Mouse (Mus musculus) MEL (cell line): Measurements from ENCODE around the gene Nap1l4. TPM values are rescaled to one million over a fixed set of nuclear protein-coding genes. Genes with fewer than 3 reads are reported as not detected.

Source experiments
- DNase-seq: peaks from one replicate; pipeline ENCODE4 v3.0.0; 2011; ENCODE audit warnings: low read depth, low spot score
- H3K27ac ChIP-seq: 2 replicates; pipeline ENCODE4 v1.5.1; 2012; ENCODE audit warnings: low read depth, mild to moderate bottlenecking, control low read depth, low read length, moderate library complexity; ENCODE audit not compliant: control insufficient read depth
- H3K27me3 ChIP-seq, 2 experiments: fragments of 150-350 bp in 1 of 2; sonication (generic) in 1 of 2; 2 replicates each; pipeline ENCODE4 v1.6.1; 2012; ENCODE audit warnings: low read length in 2 of 2, mild to moderate bottlenecking in 2 of 2, improper control_type of control experiment in 1 of 2, moderate library complexity in 1 of 2; ENCODE audit not compliant: insufficient read depth in 2 of 2, control insufficient read depth in 1 of 2
- H3K36me3 ChIP-seq, 2 experiments: 2 replicates each; pipeline ENCODE4 v1.6.1; 2012 to 2014; ENCODE audit warnings: low read length in 2 of 2, improper control_type of control experiment in 1 of 2, inconsistent platforms in 1 of 2, mild to moderate bottlenecking in 1 of 2; ENCODE audit not compliant: insufficient read depth in 2 of 2, control insufficient read depth in 1 of 2
- H3K4me1 ChIP-seq, 2 experiments: fragments of 150-350 bp in 1 of 2; sonication (generic) in 1 of 2; 2 replicates each; pipeline ENCODE4 v1.6.1; 2012; ENCODE audit warnings: low read length in 2 of 2, improper control_type of control experiment in 1 of 2, mild to moderate bottlenecking in 1 of 2; ENCODE audit not compliant: insufficient read depth in 2 of 2, control insufficient read depth in 1 of 2
- H3K4me3 ChIP-seq, 2 experiments: fragments of 150-350 bp in 1 of 2; sonication (generic) in 1 of 2; 2 replicates each; pipeline ENCODE4 v1.5.1; 2012; ENCODE audit warnings: low read depth in 2 of 2, low read length in 2 of 2, mild to moderate bottlenecking in 2 of 2, moderate library complexity in 2 of 2, control low read depth in 1 of 2, improper control_type of control experiment in 1 of 2; ENCODE audit not compliant: control insufficient read depth in 1 of 2, insufficient read depth in 1 of 2
- H3K79me2 ChIP-seq: 2 replicates; pipeline ENCODE4 v1.6.1; 2012; ENCODE audit warnings: mild to moderate bottlenecking, low read length, moderate library complexity; ENCODE audit not compliant: control insufficient read depth, poor library complexity, insufficient read depth
- H3K9ac ChIP-seq: 2 replicates; pipeline ENCODE4 v1.6.1; 2012; ENCODE audit warnings: low read depth, mild to moderate bottlenecking, control low read depth, low read length, moderate library complexity; ENCODE audit not compliant: control insufficient read depth, poor library complexity, severe bottlenecking
- H3K9me3 ChIP-seq: fragments of 150-350 bp; sonication (generic); replicated peaks from 2 replicates; pipeline ENCODE4 v1.6.1; 2012; ENCODE audit warnings: mild to moderate bottlenecking, low read length, improper control_type of control experiment, moderate library complexity; ENCODE audit not compliant: insufficient read depth
- BHLHE40 ChIP-seq: IDR thresholded peaks from 2 replicates; pipeline ENCODE4 v1.6.1; 2012; ENCODE audit warnings: low read depth, mild to moderate bottlenecking, inconsistent platforms, low read length, improper control_type of control experiment, borderline replicate concordance
- CHD1 ChIP-seq: IDR thresholded peaks from 2 replicates; pipeline ENCODE4 v1.6.1; 2012; ENCODE audit warnings: low read depth, mild to moderate bottlenecking, inconsistent platforms, low read length, improper control_type of control experiment
- CHD2 ChIP-seq: IDR thresholded peaks from 2 replicates; pipeline ENCODE4 v1.6.1; 2011; ENCODE audit warnings: low read length, improper control_type of control experiment
- CTCF ChIP-seq, 3 experiments: IDR thresholded peaks in 2 of 3; conservative IDR thresholded peaks in 1 of 3; 2 replicates each; pipeline ENCODE4 v1.5.1; 2011 to 2012; ENCODE audit warnings: low read length in 3 of 3, low read depth in 2 of 3, mild to moderate bottlenecking in 2 of 3, improper control_type of control experiment in 1 of 3, inconsistent platforms in 1 of 3, mixed read lengths in 1 of 3, moderate library complexity in 1 of 3; ENCODE audit not compliant: control insufficient read depth in 1 of 3, insufficient read depth in 1 of 3, poor library complexity in 1 of 3, severe bottlenecking in 1 of 3
- E2F4 ChIP-seq: IDR thresholded peaks from 2 replicates; pipeline ENCODE4 v1.6.1; 2011; ENCODE audit warnings: low read depth, low read length, improper control_type of control experiment, borderline replicate concordance
- ELF1 ChIP-seq: IDR thresholded peaks from 2 replicates; pipeline ENCODE4 v1.6.1; 2014; ENCODE audit warnings: low read depth, mild to moderate bottlenecking, inconsistent platforms, low read length, improper control_type of control experiment, moderate library complexity
- EP300 ChIP-seq, 2 experiments: IDR thresholded peaks; 2 replicates each; pipeline ENCODE4 v1.6.1; 2011; ENCODE audit warnings: improper control_type of control experiment in 2 of 2, low read length in 2 of 2, low read depth in 1 of 2, mild to moderate bottlenecking in 1 of 2
- ETS1 ChIP-seq: IDR thresholded peaks from 2 replicates; pipeline ENCODE4 v1.6.1; 2012; ENCODE audit warnings: low read depth, mild to moderate bottlenecking, inconsistent platforms, low read length, improper control_type of control experiment, moderate library complexity
- GABPA ChIP-seq: IDR thresholded peaks from 2 replicates; pipeline ENCODE4 v1.6.1; 2012; ENCODE audit warnings: low read depth, mild to moderate bottlenecking, inconsistent platforms, low read length, improper control_type of control experiment, moderate library complexity
- GATA1 ChIP-seq: IDR thresholded peaks from 2 replicates; pipeline ENCODE4 v1.6.1; 2011; ENCODE audit warnings: low read depth, low read length, improper control_type of control experiment
- HCFC1 ChIP-seq: IDR thresholded peaks from 2 replicates; pipeline ENCODE4 v1.6.1; 2012; ENCODE audit warnings: low read depth, mild to moderate bottlenecking, inconsistent platforms, low read length, improper control_type of control experiment, moderate library complexity
- JUND ChIP-seq: IDR thresholded peaks from 2 replicates; pipeline ENCODE4 v1.6.1; 2011; ENCODE audit warnings: low read depth, mild to moderate bottlenecking, improper control_type of control experiment, low read length
- MAFK ChIP-seq: IDR thresholded peaks from 2 replicates; pipeline ENCODE4 v1.6.1; 2011; ENCODE audit warnings: low read depth, mild to moderate bottlenecking, low read length, improper control_type of control experiment, borderline replicate concordance
- MAZ ChIP-seq: IDR thresholded peaks from 2 replicates; pipeline ENCODE4 v1.6.1; 2012; ENCODE audit warnings: low read depth, mild to moderate bottlenecking, inconsistent platforms, low read length, improper control_type of control experiment
- MEF2A ChIP-seq: IDR thresholded peaks from 2 replicates; pipeline ENCODE4 v1.6.1; 2014; ENCODE audit warnings: low read depth, mild to moderate bottlenecking, inconsistent platforms, low read length, improper control_type of control experiment; ENCODE audit not compliant: poor library complexity, insufficient replicate concordance, severe bottlenecking; ENCODE audit errors: extremely low read depth
- MXI1 ChIP-seq: IDR thresholded peaks from 2 replicates; pipeline ENCODE4 v1.6.1; 2011; ENCODE audit warnings: mild to moderate bottlenecking, low read depth, low read length, improper control_type of control experiment
- MYB ChIP-seq: IDR thresholded peaks from 2 replicates; pipeline ENCODE4 v1.6.1; 2011; ENCODE audit warnings: mild to moderate bottlenecking, low read depth, low read length, improper control_type of control experiment
- MYC ChIP-seq: IDR thresholded peaks from 2 replicates; pipeline ENCODE4 v1.6.1; 2011; ENCODE audit warnings: low read depth, mild to moderate bottlenecking, low read length, improper control_type of control experiment, moderate library complexity
- NELFE ChIP-seq: IDR thresholded peaks from 2 replicates; pipeline ENCODE4 v1.6.1; 2011; ENCODE audit warnings: low read depth, low read length, improper control_type of control experiment
- NRF1 ChIP-seq: IDR thresholded peaks from 2 replicates; pipeline ENCODE4 v1.6.1; 2014; ENCODE audit warnings: low read depth, mild to moderate bottlenecking, inconsistent platforms, low read length, improper control_type of control experiment, moderate library complexity; ENCODE audit not compliant: poor library complexity, insufficient read depth, severe bottlenecking
- POLR2A ChIP-seq, 2 experiments: IDR thresholded peaks; 2 replicates each; pipeline ENCODE4 v1.6.1; 2011 to 2012; ENCODE audit warnings: low read length in 2 of 2, mild to moderate bottlenecking in 2 of 2, control low read depth in 1 of 2, improper control_type of control experiment in 1 of 2, low read depth in 1 of 2, moderate library complexity in 1 of 2; ENCODE audit not compliant: control insufficient read depth in 1 of 2, insufficient read depth in 1 of 2, poor library complexity in 1 of 2
- POLR2AphosphoS2 ChIP-seq: IDR thresholded peaks from 2 replicates; pipeline ENCODE4 v1.6.1; 2011; ENCODE audit warnings: low read length, improper control_type of control experiment
- RAD21 ChIP-seq: IDR thresholded peaks from 2 replicates; pipeline ENCODE4 v1.6.1; 2011; ENCODE audit warnings: mild to moderate bottlenecking, low read depth, low read length, improper control_type of control experiment
- SIN3A ChIP-seq: IDR thresholded peaks from 2 replicates; pipeline ENCODE4 v1.6.1; 2012; ENCODE audit warnings: low read length, improper control_type of control experiment, inconsistent platforms
- SMC3 ChIP-seq: IDR thresholded peaks from 2 replicates; pipeline ENCODE4 v1.6.1; 2011; ENCODE audit warnings: low read depth, low read length, improper control_type of control experiment
- TAL1 ChIP-seq: IDR thresholded peaks from 2 replicates; pipeline ENCODE4 v1.6.1; 2012; ENCODE audit warnings: mild to moderate bottlenecking, inconsistent platforms, low read length, moderate library complexity, mixed read lengths
- TBP ChIP-seq: IDR thresholded peaks from 2 replicates; pipeline ENCODE4 v1.8.0; 2011; ENCODE audit warnings: low read depth, low read length, improper control_type of control experiment
- TCF12 ChIP-seq: IDR thresholded peaks from 2 replicates; pipeline ENCODE4 v1.6.1; 2014; ENCODE audit warnings: low read depth, mild to moderate bottlenecking, inconsistent platforms, low read length, improper control_type of control experiment, moderate library complexity
- UBTF ChIP-seq: IDR thresholded peaks from 2 replicates; pipeline ENCODE4 v1.6.1; 2012; ENCODE audit warnings: low read depth, mild to moderate bottlenecking, inconsistent platforms, low read length, improper control_type of control experiment, moderate library complexity, borderline replicate concordance; ENCODE audit not compliant: insufficient read depth
- USF1 ChIP-seq: IDR thresholded peaks from 2 replicates; pipeline ENCODE4 v1.6.1; 2014; ENCODE audit warnings: low read depth, mild to moderate bottlenecking, inconsistent platforms, low read length, improper control_type of control experiment, moderate library complexity
- USF2 ChIP-seq, 2 experiments: IDR thresholded peaks; 2 replicates each; pipeline ENCODE4 v1.6.1; 2011 to 2012; ENCODE audit warnings: improper control_type of control experiment in 2 of 2, low read length in 2 of 2, borderline replicate concordance in 1 of 2, inconsistent platforms in 1 of 2, low read depth in 1 of 2, mild to moderate bottlenecking in 1 of 2; ENCODE audit not compliant: insufficient read depth in 1 of 2
- ZC3H11A ChIP-seq: IDR thresholded peaks from 2 replicates; pipeline ENCODE4 v1.6.1; 2012; ENCODE audit warnings: low read depth, mild to moderate bottlenecking, inconsistent platforms, low read length, improper control_type of control experiment
- ZKSCAN1 ChIP-seq: IDR thresholded peaks from 2 replicates; pipeline ENCODE4 v1.6.1; 2012; ENCODE audit warnings: low read depth, mild to moderate bottlenecking, inconsistent platforms, low read length, improper control_type of control experiment, moderate library complexity
- ZMIZ1 ChIP-seq: IDR thresholded peaks from 2 replicates; pipeline ENCODE4 v1.6.1; 2012; ENCODE audit warnings: low read depth, mild to moderate bottlenecking, inconsistent platforms, low read length, improper control_type of control experiment, moderate library complexity
- ZNF384 ChIP-seq: IDR thresholded peaks from 2 replicates; pipeline ENCODE4 v1.6.1; 2012; ENCODE audit warnings: low read depth, mild to moderate bottlenecking, inconsistent platforms, low read length, improper control_type of control experiment
- polyA plus RNA-seq, 2 experiments: library from polyadenylated mRNA; stranded (reverse) in 1 of 2; unstranded in 1 of 2; fragments of >175 nt in 1 of 2; fragments of >200 nt in 1 of 2; gene quantifications; 2 replicates each; pipeline versions ENCODE4 v1.2.1 to v1.2.4; 2012; ENCODE audit warnings: low replicate concordance in 2 of 2, low read depth in 1 of 2; ENCODE audit not compliant: insufficient read length in 2 of 2, insufficient read depth in 1 of 2, missing spikeins in 1 of 2
- total RNA-seq: library from RNA; depleted of rRNA; stranded (reverse); fragments of 300-350 nt; gene quantifications from 2 replicates; pipeline ENCODE4 v1.2.3, GENCODE M21; 2012

Gene Nap1l4
- total and polyA plus RNA-seq, 3 experiments, result 165 to 186 TPM; not detected in 1

GRCm38 (mm10) chr7:143473347-143474101 is 75.4 kb downstream of the Nap1l4 start, which contains the start of gene Slc22a18:
Gene Slc22a18 (plus strand): TSS chr7:143473736.
- Histone ChIP-seq H3K4me3 (peak within 1 kb of the TSS; percentile 55 to 68), H3K27ac (peak within 1 kb of the TSS; percentile 26), H3K4me1 (peaks cover 7 to 25% of the 10 kb centered on the region in 2 experiments), H3K9me3 (no peaks in the 10 kb centered on the region), H3K27me3 (no peaks in the 10 kb centered on the region), H3K79me2 (no peaks in the 10 kb centered on the region), H3K9ac (peak within 1 kb of the TSS; percentile 41), H3K36me3 (peaks cover 0 to 10% of the 10 kb centered on the region in 2 experiments; a peak in 2 of 4 replicates)
- DNase-seq, result peak; percentile 93
- TF ChIP-seq MAFK (no peak), CTCF (IDR thresholded peaks at IDR 0.05 in 2 of 3, conservative IDR thresholded peaks at IDR 0.05 in 1 of 3; ENCODE audit: control insufficient read depth in 1 of 3, insufficient read depth in 1 of 3, low read depth in 2 of 3, low read length in 3 of 3, poor library complexity in 1 of 3, severe bottlenecking in 1 of 3) (no peak), SIN3A (peak; percentile 100), HCFC1 (peak; percentile 79), RAD21 (no peak), JUND (no peak), EP300 (IDR thresholded peaks at IDR 0.05; ENCODE audit: low read depth in 1 of 2, low read length in 2 of 2) (peak; percentile 16 to 49; a peak in 3 of 4 replicates), ETS1 (peak; percentile 78), CHD1 (no peak), GATA1 (peak; percentile 54; the same call in 1 of the 2 replicates), UBTF (no peak), TBP (peak; percentile 76), NELFE (peak; percentile 71), MYC (peak; percentile 68), ZKSCAN1 (no peak), MXI1 (peak; percentile 87), NRF1 (no peak), TCF12 (no peak; the same call in 1 of the 2 replicates), MEF2A (no peak), USF2 (IDR thresholded peaks at IDR 0.05; ENCODE audit: borderline replicate concordance in 1 of 2, insufficient read depth in 1 of 2, low read depth in 1 of 2, low read length in 2 of 2) (no peak), MYB (no peak), USF1 (0 out of 2 replicates have a peak, but pooled peaks have one; percentile 4), POLR2A (IDR thresholded peaks at IDR 0.05; ENCODE audit: control insufficient read depth in 1 of 2, insufficient read depth in 1 of 2, low read depth in 1 of 2, low read length in 2 of 2, poor library complexity in 1 of 2) (peak in 1 of 2 experiments; percentile 66; a peak in 1 of 4 replicates), CHD2 (no peak; the same call in 1 of the 2 replicates), ZC3H11A (no peak), ZMIZ1 (no peak), E2F4 (no peak), ELF1 (peak; percentile 99), TAL1 (no peak), GABPA (no peak), ZNF384 (no peak; the same call in 1 of the 2 replicates), POLR2AphosphoS2 (peak; percentile 57; the same call in 1 of the 2 replicates), BHLHE40 (peak; percentile 41; the same call in 1 of the 2 replicates), SMC3 (no peak), MAZ (peak; percentile 87)
